Mouse (Mus musculus): ENCODE data around the gene Crygc. TPM values are rescaled to one million over a fixed set of nuclear protein-coding genes. Genes with fewer than 3 reads are reported as not detected.
A peak's percentile ranks its signal among the peaks of the same experiment; 100 is the strongest.
"Not testable (repeated sequence)": the region's sequence is repeated elsewhere in the genome, so short reads cannot be mapped to it uniquely, and the experiment has no call there.

The Crygc gene
- total and polyA plus RNA-seq, 2 experiments from 2014 or later, result not detected

- no peak for TF ChIP-seq CTCF (IDR thresholded peaks at IDR 0.05; ENCODE audit: low read depth)
- Histone ChIP-seq H3K36me3 (ENCODE audit: insufficient read depth, low read length) (no peaks in the 10 kb centered on the region), H3K27me3 (ENCODE audit: insufficient read depth, low read length) (no peaks in the 10 kb centered on the region), H3K4me3 (ENCODE audit: low read length) (no peak within 1 kb of the TSS), H3K9ac (replicated peaks; ENCODE audit: low read length) (no peak within 1 kb of the TSS), H3K4me1 (ENCODE audit: insufficient read depth, low read length) (no peaks in the 10 kb centered on the region), H3K27ac (no peak within 1 kb of the TSS), H3K4me2 (ENCODE audit: low read depth, low read length) (no peak within 1 kb of the TSS), H3K9me3 (ENCODE audit: low read length) (no peaks in the 10 kb centered on the region)
- DNase-seq (ENCODE audit: low spot score) (no peak), ATAC-seq (no peak)
- WGBS, result 57% methylated on average over 8 of the region's 8 CpGs
These were observed 10.1 kb downstream of the Crygc start, which contains the start of gene Crygd for GRCm38 (mm10) chr1:65063352-65063751. TSS of gene Crygd (minus strand) at chr1:65063452.

DNA sequence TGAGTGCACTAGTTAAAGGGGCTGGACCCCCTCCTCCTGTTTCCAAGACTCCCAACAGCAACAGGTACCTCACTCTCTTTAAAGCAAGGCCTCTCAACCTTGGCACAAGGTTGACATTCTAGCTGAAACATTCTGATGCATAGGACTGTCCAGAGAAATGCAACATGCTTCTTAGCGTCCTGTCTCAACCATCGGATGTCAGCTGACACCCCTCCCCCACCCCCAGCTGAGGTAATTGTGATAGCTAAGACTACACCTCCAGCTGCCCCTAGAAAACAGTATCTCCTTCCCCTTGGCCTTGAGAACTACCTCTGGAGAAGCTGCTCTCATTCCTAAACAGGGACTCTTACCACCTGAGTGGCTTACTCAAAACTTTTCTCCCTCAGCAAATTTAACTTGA lies 21.3 kb downstream of the Crygc start:
- no peak overlapping the region for H3K27ac ChIP-seq
- WGBS, result 37% methylated on average over 2 of the region's 2 CpGs
- no peaks in the 10 kb centered on the region for H3K4me1 ChIP-seq (ENCODE audit: insufficient read depth, low read length)
- H3K9me3 ChIP-seq (ENCODE audit: low read length), result no peaks in the 10 kb centered on the region
- H3K9ac ChIP-seq (replicated peaks; ENCODE audit: low read length), result no peak overlapping the region
- H3K36me3 ChIP-seq (ENCODE audit: insufficient read depth, low read length), result no peaks in the 10 kb centered on the region
- H3K27me3 ChIP-seq (ENCODE audit: insufficient read depth, low read length), result no peaks in the 10 kb centered on the region
- H3K4me2 ChIP-seq (ENCODE audit: low read depth, low read length), result no peak overlapping the region
- DNase-seq (ENCODE audit: low spot score), result no peak
- no peak overlapping the region for H3K4me3 ChIP-seq (ENCODE audit: low read length)
- ATAC-seq, result no peak
- TF ChIP-seq CTCF (IDR thresholded peaks at IDR 0.05; ENCODE audit: low read depth), result no peak

GRCm38 (mm10) chr1:65051696-65052095 lies 21.8 kb downstream of the Crygc start:
- H3K4me2 ChIP-seq (ENCODE audit: low read depth, low read length), result no peak overlapping the region
- DNase-seq (ENCODE audit: low spot score) (no peak), ATAC-seq (no peak)
- no peak for TF ChIP-seq CTCF (IDR thresholded peaks at IDR 0.05; ENCODE audit: low read depth)
- no peak overlapping the region for H3K27ac ChIP-seq
- H3K27me3 ChIP-seq (ENCODE audit: insufficient read depth, low read length), result no peaks in the 10 kb centered on the region
- H3K9me3 ChIP-seq (ENCODE audit: low read length), result no peaks in the 10 kb centered on the region
- no peaks in the 10 kb centered on the region for H3K4me1 ChIP-seq (ENCODE audit: insufficient read depth, low read length)
- H3K36me3 ChIP-seq (ENCODE audit: insufficient read depth, low read length), result no peaks in the 10 kb centered on the region
- H3K9ac ChIP-seq (replicated peaks; ENCODE audit: low read length), result no peak overlapping the region
- 62% methylated on average over 7 of the region's 7 CpGs for WGBS
- H3K4me3 ChIP-seq (ENCODE audit: low read length), result no peak overlapping the region

DNA sequence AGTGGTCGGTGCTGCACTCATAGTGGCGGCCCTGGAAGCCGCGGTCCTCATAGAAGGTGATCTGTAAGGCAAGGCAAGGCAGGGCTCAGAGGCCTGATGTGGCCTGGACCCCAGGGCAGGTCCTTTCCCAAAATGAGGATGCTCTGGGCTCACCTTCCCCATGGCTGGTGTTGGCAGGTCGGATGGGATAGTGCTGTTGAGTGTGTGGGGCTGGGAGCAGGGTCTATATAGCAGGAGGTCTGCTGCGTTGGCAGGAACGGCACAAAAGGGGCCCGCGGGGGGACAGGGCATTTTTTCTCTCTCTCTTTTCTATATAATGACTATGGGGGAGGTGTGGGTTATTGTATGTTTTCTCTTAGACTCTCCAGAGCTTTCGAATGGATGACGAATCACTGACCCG lies 22.5 kb downstream of the Crygc start, which contains the start of gene Cryge:
TSS of gene Cryge (minus strand) at position 198 of the 400 bp plus-strand sequence.
- H3K27ac ChIP-seq; H3K36me3 ChIP-seq (ENCODE audit: insufficient read depth, low read length); H3K27me3 ChIP-seq (ENCODE audit: insufficient read depth, low read length); H3K9ac ChIP-seq (replicated peaks; ENCODE audit: low read length); H3K9me3 ChIP-seq (ENCODE audit: low read length); H3K4me1 ChIP-seq (ENCODE audit: insufficient read depth, low read length); ATAC-seq; DNase-seq (ENCODE audit: low spot score); H3K4me3 ChIP-seq (ENCODE audit: low read length); H3K4me2 ChIP-seq (ENCODE audit: low read depth, low read length): not testable (repeated sequence)
- WGBS, result 26% methylated on average over 8 of the region's 12 CpGs

- peak; percentile 62 for ATAC-seq
- peak; percentile 53 for DNase-seq (ENCODE audit: low spot score)
- Histone ChIP-seq H3K27ac (no peak overlapping the region), H3K4me2 (ENCODE audit: low read depth, low read length) (no peak overlapping the region), H3K9me3 (ENCODE audit: low read length) (no peaks in the 10 kb centered on the region), H3K4me1 (ENCODE audit: insufficient read depth, low read length) (no peaks in the 10 kb centered on the region), H3K27me3 (ENCODE audit: insufficient read depth, low read length) (no peaks in the 10 kb centered on the region), H3K9ac (replicated peaks; ENCODE audit: low read length) (no peak overlapping the region), H3K4me3 (ENCODE audit: low read length) (no peak overlapping the region), H3K36me3 (ENCODE audit: insufficient read depth, low read length) (no peaks in the 10 kb centered on the region)
- no peak for TF ChIP-seq CTCF (IDR thresholded peaks at IDR 0.05; ENCODE audit: low read depth)
- 51% methylated on average over 11 of the region's 12 CpGs for WGBS
These were observed 24.7 kb downstream of the Crygc start for GRCm38 (mm10) chr1:65048781-65049180.

DNA sequence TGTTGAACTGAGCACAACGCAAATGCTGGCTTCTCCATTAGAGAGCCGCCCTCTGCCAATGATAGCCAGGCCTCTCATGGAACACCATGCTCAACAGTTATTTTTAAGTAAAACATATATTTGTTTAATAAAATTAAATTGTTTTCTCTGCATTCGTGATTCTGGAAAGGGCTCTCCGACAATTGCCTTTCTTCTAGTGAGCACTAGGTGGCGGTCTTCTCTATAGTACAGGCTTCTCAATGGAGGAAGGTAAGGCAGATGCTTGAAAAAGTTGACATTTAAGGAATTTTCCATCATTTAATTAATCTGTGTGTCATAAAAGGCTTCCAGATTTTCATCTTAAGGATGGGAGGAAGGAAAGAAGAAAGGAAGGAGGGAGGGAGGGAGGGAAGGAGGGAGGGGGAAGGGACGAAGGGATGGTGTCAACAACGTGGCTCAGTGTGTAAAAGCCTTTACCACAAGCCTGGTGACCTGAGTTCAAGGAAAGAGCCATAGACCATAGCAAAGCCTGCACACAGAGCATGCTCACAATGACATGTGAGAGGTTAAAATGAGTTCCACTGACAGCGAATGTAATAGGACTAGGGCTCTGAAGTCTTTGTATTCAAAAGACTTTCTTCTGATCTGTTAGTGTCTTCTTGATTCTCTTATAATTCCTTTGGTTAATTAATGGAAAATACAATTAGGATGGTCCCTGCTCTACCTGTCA lies 26.9 kb downstream of the Crygc start:
- H3K9ac ChIP-seq (replicated peaks; ENCODE audit: low read length), result no peak overlapping the region
- no peak overlapping the region for H3K27ac ChIP-seq
- 39% methylated on average over 8 of the region's 8 CpGs for WGBS
- no peaks in the 10 kb centered on the region for H3K36me3 ChIP-seq (ENCODE audit: insufficient read depth, low read length)
- H3K27me3 ChIP-seq (ENCODE audit: insufficient read depth, low read length), result no peaks in the 10 kb centered on the region
- no peaks in the 10 kb centered on the region for H3K9me3 ChIP-seq (ENCODE audit: low read length)
- no peak overlapping the region for H3K4me3 ChIP-seq (ENCODE audit: low read length)
- peak; percentile 69 for DNase-seq (ENCODE audit: low spot score)
- peak overlapping the region; percentile 21; the same call in 1 of the 2 replicates for H3K4me2 ChIP-seq (ENCODE audit: low read depth, low read length)
- peak; percentile 72 for TF ChIP-seq CTCF (IDR thresholded peaks at IDR 0.05; ENCODE audit: low read depth)
- H3K4me1 ChIP-seq (ENCODE audit: insufficient read depth, low read length), result no peaks in the 10 kb centered on the region
- ATAC-seq, result no peak

DNA sequence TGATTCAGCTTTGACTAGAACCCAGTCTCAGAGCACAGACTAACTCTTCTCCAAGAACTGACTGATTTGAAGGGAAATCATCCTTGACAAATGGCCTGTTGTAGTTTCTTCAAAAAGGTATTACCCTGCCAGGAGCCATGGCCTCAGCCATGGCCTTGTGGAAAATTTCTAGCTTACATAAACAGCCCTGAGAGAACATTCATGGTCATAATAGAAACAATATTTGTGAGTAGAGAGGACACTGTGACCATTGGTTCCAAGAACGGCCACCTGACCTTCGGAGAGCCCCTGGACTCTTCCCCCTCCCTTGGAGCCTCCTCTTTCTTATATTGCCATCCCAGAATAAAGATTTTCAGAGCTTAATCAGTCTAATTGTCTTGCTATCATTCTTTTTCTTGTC lies 30.1 kb downstream of the Crygc start:
- Histone ChIP-seq H3K9ac (replicated peaks; ENCODE audit: low read length) (no peak overlapping the region), H3K36me3 (ENCODE audit: insufficient read depth, low read length) (no peaks in the 10 kb centered on the region), H3K27me3 (ENCODE audit: insufficient read depth, low read length) (no peaks in the 10 kb centered on the region), H3K27ac (no peak overlapping the region), H3K4me1 (ENCODE audit: insufficient read depth, low read length) (no peaks in the 10 kb centered on the region), H3K9me3 (ENCODE audit: low read length) (no peaks in the 10 kb centered on the region), H3K4me2 (ENCODE audit: low read depth, low read length) (no peak overlapping the region), H3K4me3 (ENCODE audit: low read length) (no peak overlapping the region)
- no peak for DNase-seq (ENCODE audit: low spot score)
- WGBS, result 81% methylated on average over 2 of the region's 2 CpGs
- TF ChIP-seq CTCF (IDR thresholded peaks at IDR 0.05; ENCODE audit: low read depth), result no peak
- ATAC-seq, result no peak
